Mouse (Mus musculus): ENCODE results near the gene Psma5.

DNA sequence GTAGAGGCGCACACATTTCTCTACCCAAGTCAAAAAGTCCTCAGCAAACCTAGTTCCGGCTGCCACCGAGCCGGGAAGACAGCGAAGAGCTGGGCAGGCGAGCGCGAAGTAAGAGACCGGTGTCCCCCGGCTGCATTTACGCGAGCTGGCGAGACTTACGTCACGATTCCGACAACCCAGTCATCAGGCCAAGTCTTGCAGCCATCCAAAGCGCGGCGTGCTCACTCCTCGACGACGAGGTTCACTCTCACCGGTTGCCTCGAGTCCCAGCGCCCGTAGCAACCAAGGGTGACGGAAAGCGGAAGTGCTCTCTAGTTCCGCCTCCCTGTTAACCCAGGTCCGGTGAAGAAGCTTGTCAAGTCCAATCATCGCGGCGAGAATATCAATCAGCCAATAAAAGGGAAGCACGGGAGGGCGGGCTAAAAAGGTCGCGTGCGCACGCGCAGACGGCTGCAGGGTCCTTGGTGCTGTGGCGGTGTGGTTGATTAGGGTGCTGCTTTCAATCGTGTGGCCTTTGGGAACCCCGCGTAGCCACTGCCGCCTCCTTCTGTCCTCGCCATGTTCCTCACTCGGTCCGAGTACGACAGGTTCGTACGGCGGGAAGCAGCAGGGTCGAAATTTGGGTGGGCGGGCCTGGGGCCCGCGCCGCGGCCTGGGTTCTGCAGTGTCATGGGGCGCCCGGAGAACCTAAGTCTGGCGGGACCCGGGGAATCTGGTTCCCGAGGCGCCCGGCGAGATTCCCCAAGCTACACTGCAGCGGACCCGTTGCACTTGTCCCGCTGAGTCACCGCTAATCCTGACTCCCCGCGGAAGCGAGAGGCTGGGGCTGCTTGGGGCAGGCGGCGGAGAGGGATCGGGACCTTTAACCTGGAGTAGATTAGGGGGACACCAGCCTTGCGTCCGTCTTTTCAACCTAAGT, at the start of gene Psma5:
- no peak for TF ChIP-seq CTCF (IDR thresholded peaks at IDR 0.05; ENCODE audit: insufficient read depth, low read length)
- TF ChIP-seq POLR2A (IDR thresholded peaks at IDR 0.05; ENCODE audit: borderline replicate concordance, extremely low read depth, low read depth, low read length): peak; percentile 59; the same call in 1 of the 2 replicates

Data from lung, adult 2 months (tissue).